Mouse (Mus musculus) lung, adult 2 months (tissue): ENCODE results near the gene Rps6ka2.

ENCODE experiments used
- CTCF ChIP-seq: fragments of 200-500 bp; IDR thresholded peaks from 2 replicates; pipeline ENCODE4 v1.5.1; 2011; ENCODE audit warnings: mild to moderate bottlenecking, low read length, control low read depth; ENCODE audit not compliant: insufficient read depth
- POLR2A ChIP-seq: fragments of 200-500 bp; IDR thresholded peaks from 2 replicates; pipeline ENCODE4 v1.6.1; 2011; ENCODE audit warnings: low read depth, mild to moderate bottlenecking, control low read depth, low read length, borderline replicate concordance; ENCODE audit errors: extremely low read depth

DNA sequence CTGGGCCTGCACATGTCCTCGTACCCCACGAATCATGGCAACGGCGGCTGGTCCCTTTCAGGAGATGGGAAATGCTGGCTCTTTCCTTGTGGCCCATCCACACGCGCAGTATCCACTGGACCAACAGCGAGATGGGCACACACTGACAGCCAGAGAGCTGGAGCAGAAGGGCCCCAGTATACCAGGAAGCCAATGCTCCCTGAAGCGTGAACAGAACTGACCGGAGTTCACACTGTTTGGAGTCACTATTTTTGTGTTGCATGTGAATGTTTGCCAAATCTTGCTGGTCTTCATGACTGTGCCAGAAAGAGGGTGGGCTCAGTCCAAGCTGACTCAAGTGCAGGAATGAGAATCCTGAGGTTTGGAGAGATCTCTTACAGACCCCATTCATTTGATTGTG is 58.6 kb downstream of the Rps6ka2 start:
- no peak for TF ChIP-seq CTCF
- no peak for TF ChIP-seq POLR2A
